Mouse (Mus musculus): ENCODE measurements around the gene Sar1a. TPM values are rescaled to one million over a fixed set of nuclear protein-coding genes. Genes with fewer than 3 reads are reported as not detected.

The Sar1a gene
- polyA plus RNA-seq, 1 experiment from 2014 or later, result 193 TPM

DNA sequence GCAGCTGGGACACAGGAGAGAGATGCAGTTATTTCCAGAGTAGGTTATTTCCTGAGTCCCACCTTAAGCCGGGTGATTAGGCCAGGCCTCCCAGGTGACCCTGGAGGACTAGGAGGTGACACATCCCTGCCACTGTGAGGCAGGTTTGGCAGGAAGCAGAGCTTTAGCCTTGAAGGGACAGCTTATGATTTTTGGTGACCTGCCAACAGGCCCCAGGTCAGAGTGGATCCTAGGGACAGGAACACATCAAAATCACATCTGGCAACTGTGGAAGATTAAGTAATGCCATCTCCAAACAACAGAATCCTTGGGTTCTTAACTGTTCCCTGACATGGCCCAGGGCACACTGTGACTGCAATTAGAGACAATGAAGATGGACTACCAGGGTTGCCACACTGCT is 61.2 kb downstream of the Sar1a start:
- H3K4me3 ChIP-seq, result no peak overlapping the region
- WGBS, result 75% methylated on average over 1 of the region's 1 CpGs
- no peak overlapping the region for H3K27ac ChIP-seq (replicated peaks)
- no peaks in the 10 kb centered on the region for H3K4me1 ChIP-seq (replicated peaks)
- no peaks in the 10 kb centered on the region for H3K9me3 ChIP-seq
- H3K9ac ChIP-seq, result no peak overlapping the region
- H3K4me2 ChIP-seq, result no peak overlapping the region
- peaks cover 87% of the 10 kb centered on the region for H3K36me3 ChIP-seq
- no peak for ATAC-seq (ENCODE audit: low FRiP score, low read depth)
- no peaks in the 10 kb centered on the region for H3K27me3 ChIP-seq

DNA sequence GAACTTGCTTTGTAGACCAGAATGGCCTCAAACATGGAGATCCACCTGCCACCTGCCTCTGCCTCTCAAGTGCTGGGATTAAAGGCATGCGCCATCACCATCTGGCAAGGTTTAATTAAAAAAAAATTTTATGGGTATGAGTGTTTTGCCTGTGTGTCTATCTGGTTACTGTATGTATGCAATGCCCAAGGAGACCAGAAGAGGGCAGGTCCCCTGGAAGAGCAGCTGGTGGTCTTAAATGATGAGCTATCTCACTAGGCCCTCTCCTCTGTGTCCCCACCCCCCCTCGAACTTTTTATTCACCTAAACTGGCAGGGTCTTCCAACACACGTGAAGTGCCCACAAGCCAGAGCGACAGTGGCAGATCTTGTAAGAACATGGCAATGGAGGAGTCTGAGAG is 61.8 kb downstream of the Sar1a start:
- Histone ChIP-seq H3K4me1 (replicated peaks) (no peaks in the 10 kb centered on the region), H3K4me3 (no peak overlapping the region), H3K9ac (no peak overlapping the region), H3K36me3 (peaks cover 93% of the 10 kb centered on the region), H3K27ac (replicated peaks) (no peak overlapping the region), H3K27me3 (no peaks in the 10 kb centered on the region), H3K9me3 (no peaks in the 10 kb centered on the region), H3K4me2 (no peak overlapping the region)
- WGBS, result 87% methylated on average over 4 of the region's 4 CpGs
- no peak for ATAC-seq (ENCODE audit: low FRiP score, low read depth)

DNA sequence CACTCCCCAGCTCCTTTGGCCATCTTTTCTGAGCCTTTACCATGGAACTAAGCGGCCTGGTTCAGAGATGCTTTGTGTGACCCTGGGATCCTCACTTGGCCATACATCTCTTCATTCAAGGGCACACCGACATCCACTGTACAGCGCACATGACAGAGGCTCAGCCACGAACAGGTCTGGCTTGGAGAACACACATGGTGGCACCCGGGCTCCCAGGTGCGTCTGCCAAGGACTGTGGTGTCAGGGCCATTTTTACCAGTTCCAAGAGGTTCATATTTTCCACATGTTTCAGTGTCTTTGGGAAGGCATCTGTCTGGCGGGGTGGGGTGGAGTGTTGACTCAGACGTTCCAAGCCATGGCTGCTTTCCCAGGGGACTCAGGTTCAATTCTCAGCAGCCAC is 62.2 kb downstream of the Sar1a start:
- H3K9ac ChIP-seq, result no peak overlapping the region
- H3K4me3 ChIP-seq, result no peak overlapping the region
- H3K36me3 ChIP-seq, result peaks cover 95% of the 10 kb centered on the region
- no peaks in the 10 kb centered on the region for H3K27me3 ChIP-seq
- WGBS, result 96% methylated on average over 8 of the region's 8 CpGs
- no peaks in the 10 kb centered on the region for H3K4me1 ChIP-seq (replicated peaks)
- H3K4me2 ChIP-seq, result no peak overlapping the region
- ATAC-seq (ENCODE audit: low FRiP score, low read depth), result no peak
- H3K9me3 ChIP-seq, result no peaks in the 10 kb centered on the region
- no peak overlapping the region for H3K27ac ChIP-seq (replicated peaks)

Other genes starting within 250 kb of the Sar1a start
- gene Eif4ebp2, start 227.6 kb upstream of the Sar1a start, polyA plus RNA-seq (2015; fragmentation: Nextera tagmentation; extraction: Ambion mirVana), result 55.7 and 56.2 TPM in 2 replicates
- gene Lrrc20, start 204.5 kb upstream of the Sar1a start, polyA plus RNA-seq (2015; fragmentation: Nextera tagmentation; extraction: Ambion mirVana), result 15.6 and 17.8 TPM in 2 replicates
- 1.1 and 1.4 TPM in 2 replicates for gene Npffr1, start 84.8 kb upstream of the Sar1a start, polyA plus RNA-seq (2015; fragmentation: Nextera tagmentation; extraction: Ambion mirVana)
- 204 and 212 TPM in 2 replicates for gene Ppa1, start 31.7 kb upstream of the Sar1a start, polyA plus RNA-seq (2015; fragmentation: Nextera tagmentation; extraction: Ambion mirVana)
- 32.8 and 37.1 TPM in 2 replicates for gene Tysnd1, start 15.2 kb downstream of the Sar1a start, polyA plus RNA-seq (2015; fragmentation: Nextera tagmentation; extraction: Ambion mirVana)
- gene Aifm2, start 35.0 kb downstream of the Sar1a start, polyA plus RNA-seq (2015; fragmentation: Nextera tagmentation; extraction: Ambion mirVana), result 13.8 and 14.2 TPM in 2 replicates
- 258 and 283 TPM in 2 replicates for gene H2afy2, start 103.8 kb downstream of the Sar1a start, polyA plus RNA-seq (2015; fragmentation: Nextera tagmentation; extraction: Ambion mirVana)